Mouse (Mus musculus) neural tube, embryonic 14.5 days (tissue): ENCODE measurements at regions not wholly inside any gene's neighbourhood (a gene's known extent, or its start where the extent isn't known, plus 50 kb on each side); places are given as distances from the start of the nearest gene placed in this dataset.

Experiments used
- ATAC-seq: fragments of 200-750 bp; cut with Nextera tagmentation; 2 replicates; pipeline ENCODE4 v1.8.0; 2017; ENCODE audit warnings: low read depth, mild to moderate bottlenecking, moderate TSS enrichment, moderate library complexity
- H3K27ac ChIP-seq: fragments of 300-500 bp; sonication (generic); 2 replicates; pipeline ENCODE4 v1.5.1; 2014; ENCODE audit warnings: low read depth, mild to moderate bottlenecking, control low read depth, low read length, moderate library complexity, mixed read lengths
- H3K27me3 ChIP-seq: fragments of 300-500 bp; sonication (generic); 2 replicates; pipeline ENCODE4 v1.6.1; 2014; ENCODE audit warnings: low read length; ENCODE audit not compliant: control insufficient read depth, insufficient read depth
- H3K36me3 ChIP-seq: fragments of 300-500 bp; sonication (generic); 2 replicates; pipeline ENCODE4 v1.6.1; 2014; ENCODE audit warnings: low read length, mixed read lengths; ENCODE audit not compliant: control insufficient read depth, insufficient read depth
- H3K4me1 ChIP-seq: fragments of 300-500 bp; sonication (generic); 2 replicates; pipeline ENCODE4 v1.6.1; 2014; ENCODE audit warnings: low read length; ENCODE audit not compliant: control insufficient read depth, insufficient read depth
- H3K4me2 ChIP-seq: fragments of 300-500 bp; sonication (generic); 2 replicates; pipeline ENCODE4 v1.6.1; 2014; ENCODE audit warnings: mild to moderate bottlenecking, low read depth, low read length, control low read depth
- H3K4me3 ChIP-seq: fragments of 300-500 bp; sonication (generic); 2 replicates; pipeline ENCODE4 v1.5.1; 2014; ENCODE audit warnings: low read depth, low read length, control low read depth, mixed read lengths
- H3K9ac ChIP-seq: fragments of 300-500 bp; sonication (generic); replicated peaks from 2 replicates; pipeline ENCODE4 v1.6.1; 2014; ENCODE audit warnings: low read depth, mild to moderate bottlenecking, control low read depth, low read length, mixed read lengths
- H3K9me3 ChIP-seq: fragments of 300-500 bp; sonication (generic); 2 replicates; pipeline ENCODE4 v1.6.1; 2016; ENCODE audit warnings: low read length; ENCODE audit not compliant: control insufficient read depth
- WGBS: fragments of 180-500 bp; shearing (Covaris S2); extraction: QIAGEN DNeasy Blood & Tissue Kit; methylation state at CpG from one replicate; pipeline ENCODE4 v1.1.7; 2014; 5-methylcytosine and 5-hydroxymethylcytosine counted together

DNA sequence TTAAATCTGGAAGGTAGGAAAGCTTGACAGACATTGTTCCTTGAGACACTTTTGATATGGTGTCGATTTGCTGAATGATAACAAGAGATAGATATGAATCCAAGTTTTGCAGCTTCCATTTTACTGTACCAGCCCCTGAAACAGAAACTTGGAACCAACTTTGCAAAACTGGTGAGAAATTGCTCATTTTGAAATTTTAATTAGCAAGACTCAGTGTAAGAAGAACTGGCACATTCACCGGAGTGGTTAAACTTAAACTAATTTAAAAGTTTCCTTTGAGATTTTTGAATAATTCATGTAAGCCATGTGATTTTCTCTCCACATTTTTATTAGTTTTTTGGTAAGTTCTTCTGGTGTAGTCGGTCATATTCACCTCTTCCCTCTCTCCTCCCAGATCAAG, 85.3 kb downstream of the Slitrk1 start:
- Histone ChIP-seq H3K27me3 (no peaks in the 10 kb centered on the region), H3K36me3 (no peaks in the 10 kb centered on the region), H3K9ac (no peak overlapping the region), H3K27ac (no peak overlapping the region), H3K9me3 (no peaks in the 10 kb centered on the region), H3K4me3 (no peak overlapping the region), H3K4me2 (no peak overlapping the region), H3K4me1 (no peaks in the 10 kb centered on the region)
- WGBS: 92% methylated on average over 3 of the region's 3 CpGs
- no peak for ATAC-seq

DNA sequence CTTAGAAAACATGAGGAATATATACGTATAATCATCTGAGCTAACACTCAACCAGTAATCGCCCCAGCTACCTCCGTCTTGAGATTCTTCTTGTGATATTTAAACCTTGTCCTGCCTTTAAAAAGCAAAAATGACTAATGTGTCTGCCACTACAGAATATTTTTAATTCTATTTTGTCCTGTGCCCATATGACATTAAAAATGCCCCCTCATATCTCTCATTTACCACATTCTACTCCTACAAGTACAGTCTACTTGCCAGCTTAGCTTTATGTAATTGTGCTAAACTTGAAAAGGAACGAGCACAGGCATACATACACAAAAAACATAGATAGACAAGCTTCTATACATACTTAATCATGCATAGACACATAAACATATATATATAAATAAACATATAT, 92.4 kb downstream of the Slitrk1 start:
- Histone ChIP-seq H3K9me3 (no peaks in the 10 kb centered on the region), H3K27me3 (no peaks in the 10 kb centered on the region), H3K9ac (no peak overlapping the region), H3K4me3 (no peak overlapping the region), H3K4me2 (no peak overlapping the region), H3K27ac (no peak overlapping the region), H3K4me1 (no peaks in the 10 kb centered on the region), H3K36me3 (no peaks in the 10 kb centered on the region)
- ATAC-seq: no peak
- WGBS: 90% methylated on average over 4 of the region's 4 CpGs

DNA sequence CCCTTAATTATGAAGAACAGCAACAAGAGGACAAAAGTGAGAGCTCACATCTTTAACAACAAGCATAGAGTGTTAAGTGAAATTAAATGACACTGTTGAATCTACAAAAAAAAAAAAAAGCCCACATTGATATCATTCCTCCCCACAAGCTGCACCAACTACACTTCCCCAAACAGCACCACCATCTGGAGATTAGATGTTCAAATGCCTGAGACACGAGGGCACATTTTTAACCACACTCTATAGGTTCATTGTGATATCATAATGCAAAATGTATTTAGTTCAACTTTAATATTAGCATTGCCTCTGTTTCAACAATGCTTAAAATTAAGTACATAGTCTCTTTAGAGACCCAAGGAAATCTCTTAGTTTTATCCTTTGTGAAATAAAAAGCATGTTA, 94.6 kb downstream of the Slitrk1 start:
- 56% methylated on average over 1 of the region's 1 CpGs for WGBS
- ATAC-seq: no peak
- H3K4me1 ChIP-seq: no peaks in the 10 kb centered on the region
- H3K27me3 ChIP-seq: no peaks in the 10 kb centered on the region
- H3K4me2 ChIP-seq: no peak overlapping the region
- no peak overlapping the region for H3K27ac ChIP-seq
- H3K4me3 ChIP-seq: no peak overlapping the region
- no peaks in the 10 kb centered on the region for H3K36me3 ChIP-seq
- H3K9ac ChIP-seq: no peak overlapping the region
- H3K9me3 ChIP-seq: no peaks in the 10 kb centered on the region

DNA sequence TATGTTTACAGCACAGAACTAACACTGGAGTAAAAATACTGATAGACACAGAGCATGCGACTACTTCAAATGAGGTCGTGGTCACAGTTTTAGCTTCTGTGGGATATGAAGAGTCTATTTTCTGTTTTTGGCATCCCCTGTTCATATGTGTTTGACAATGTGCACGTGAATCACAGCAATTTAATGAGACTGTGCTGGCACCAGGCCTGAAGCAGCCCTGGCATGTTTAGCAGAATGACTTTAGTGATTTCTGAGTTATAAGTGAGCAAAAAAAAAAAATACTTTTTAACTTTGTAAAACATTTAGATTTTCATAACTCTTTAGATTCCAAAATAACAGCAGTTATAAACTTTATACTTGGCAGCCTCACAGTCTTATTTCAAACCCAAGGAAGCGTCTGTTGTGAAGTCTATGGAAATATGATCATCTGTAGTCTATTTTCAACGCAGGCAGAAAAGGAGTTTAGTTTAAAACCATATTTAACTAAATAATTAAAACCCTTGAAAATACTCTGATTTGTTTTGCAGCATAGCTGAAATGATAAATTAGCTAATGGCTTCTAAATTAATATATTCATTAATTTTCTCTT, 108.5 kb downstream of the Slitrk1 start:
- H3K9ac ChIP-seq: no peak overlapping the region
- ATAC-seq: no peak

DNA sequence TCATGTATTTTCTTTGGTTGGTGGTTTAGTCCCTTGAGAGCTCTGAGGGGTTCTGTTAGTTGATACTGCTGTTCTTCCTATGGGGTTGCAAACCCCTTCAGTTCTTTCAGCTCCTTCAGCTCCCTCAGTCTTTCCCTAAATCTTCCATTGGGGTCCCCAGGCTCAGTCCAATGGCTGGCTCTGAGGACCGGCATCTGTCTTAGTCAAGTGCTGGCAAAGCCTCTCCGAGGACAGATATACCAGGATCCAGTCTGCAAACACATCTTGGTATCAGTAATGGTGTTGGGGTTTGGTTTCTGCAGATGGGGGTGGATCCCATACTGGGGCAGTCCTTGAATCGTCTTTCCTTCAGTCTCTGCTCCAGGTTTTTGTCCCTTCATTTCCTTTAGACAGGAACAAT, 115.1 kb downstream of the Slitrk1 start:
- Histone ChIP-seq H3K9ac (no peak overlapping the region), H3K4me1 (no peaks in the 10 kb centered on the region), H3K9me3 (no peaks in the 10 kb centered on the region), H3K36me3 (no peaks in the 10 kb centered on the region), H3K4me3 (no peak overlapping the region), H3K27ac (no peak overlapping the region), H3K4me2 (no peak overlapping the region), H3K27me3 (no peaks in the 10 kb centered on the region)
- ATAC-seq: no peak
- 86% methylated on average over 3 of the region's 3 CpGs for WGBS

More for the DNA sequence above, 108.5 kb downstream of the Slitrk1 start:
- H3K4me2 ChIP-seq: no peak overlapping the region
- no peak overlapping the region for H3K27ac ChIP-seq
- 81% methylated on average over 5 of the region's 5 CpGs for WGBS
- H3K9me3 ChIP-seq: no peaks in the 10 kb centered on the region
- no peaks in the 10 kb centered on the region for H3K27me3 ChIP-seq
- no peaks in the 10 kb centered on the region for H3K4me1 ChIP-seq
- H3K4me3 ChIP-seq: no peak overlapping the region
- H3K36me3 ChIP-seq: no peaks in the 10 kb centered on the region

DNA sequence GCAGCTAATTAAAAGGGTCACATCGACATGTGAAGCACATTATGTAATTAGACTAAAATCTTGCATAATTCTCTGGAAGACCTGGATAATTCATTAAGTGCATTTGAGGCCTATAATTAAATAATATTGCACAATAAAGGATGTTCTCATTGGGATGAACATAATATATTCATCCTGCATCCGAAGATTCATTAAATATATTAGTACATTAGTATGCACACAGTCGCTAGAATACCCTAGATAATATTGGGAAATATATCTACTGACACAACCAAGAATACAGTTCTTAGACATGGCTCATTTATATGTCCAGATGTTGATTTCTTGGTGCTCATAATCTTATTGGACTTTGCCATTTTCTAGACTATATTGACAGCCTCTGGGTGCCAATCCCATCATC, 121.5 kb downstream of the Slitrk1 start:
- H3K4me1 ChIP-seq: no peaks in the 10 kb centered on the region
- no peak overlapping the region for H3K4me2 ChIP-seq
- H3K9me3 ChIP-seq: no peaks in the 10 kb centered on the region
- no peak overlapping the region for H3K27ac ChIP-seq
- no peaks in the 10 kb centered on the region for H3K27me3 ChIP-seq
- 59% methylated on average over 3 of the region's 3 CpGs for WGBS
- no peaks in the 10 kb centered on the region for H3K36me3 ChIP-seq
- H3K4me3 ChIP-seq: no peak overlapping the region
- H3K9ac ChIP-seq: no peak overlapping the region
- ATAC-seq: peak; percentile 54; the same call in 1 of the 2 replicates

DNA sequence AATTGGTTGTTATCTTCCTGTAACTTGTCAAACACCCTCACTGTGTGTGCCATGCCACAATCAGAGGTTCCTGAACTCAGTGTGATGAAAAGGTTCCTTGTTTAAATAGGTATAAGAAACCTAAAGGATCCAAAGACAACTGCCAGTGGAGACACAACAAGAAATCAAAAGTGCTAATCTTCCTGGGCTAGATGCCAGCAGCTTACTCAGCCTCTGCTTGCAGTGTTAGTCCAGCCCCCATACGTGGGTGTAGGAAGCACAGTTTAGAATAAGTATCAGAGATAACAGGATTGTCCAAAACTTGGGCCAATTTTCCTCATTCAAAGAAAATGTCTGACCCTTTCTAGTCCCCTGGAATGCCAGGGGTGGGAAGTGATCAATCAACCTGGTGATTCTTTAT, 122.7 kb downstream of the Slitrk1 start:
- WGBS: 56% methylated on average over 1 of the region's 1 CpGs
- no peaks in the 10 kb centered on the region for H3K27me3 ChIP-seq
- H3K27ac ChIP-seq: no peak overlapping the region
- no peaks in the 10 kb centered on the region for H3K4me1 ChIP-seq
- no peaks in the 10 kb centered on the region for H3K9me3 ChIP-seq
- H3K9ac ChIP-seq: no peak overlapping the region
- H3K4me3 ChIP-seq: no peak overlapping the region
- H3K4me2 ChIP-seq: no peak overlapping the region
- no peaks in the 10 kb centered on the region for H3K36me3 ChIP-seq
- no peak for ATAC-seq

DNA sequence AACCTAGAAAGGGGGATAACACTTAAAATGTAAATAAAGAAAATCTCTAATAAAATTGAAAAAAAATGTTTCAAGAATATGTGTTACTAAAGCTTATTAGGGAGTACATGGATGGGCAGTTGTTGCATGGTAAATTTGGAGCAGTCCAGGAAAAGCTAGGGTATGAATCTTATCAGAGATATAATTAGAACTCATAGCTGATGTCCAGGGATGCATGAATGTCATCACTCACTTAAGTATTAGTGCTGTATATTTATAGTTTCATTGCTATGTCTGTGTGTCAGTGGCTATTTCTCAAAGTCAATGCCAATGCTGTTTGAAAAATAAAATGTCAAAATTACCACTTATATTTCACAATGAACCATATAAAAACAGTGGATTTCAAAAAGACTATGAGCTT, 165.2 kb downstream of the Slitrk1 start:
- no peaks in the 10 kb centered on the region for H3K27me3 ChIP-seq
- no peak overlapping the region for H3K4me2 ChIP-seq
- no peak overlapping the region for H3K9ac ChIP-seq
- H3K27ac ChIP-seq: no peak overlapping the region
- H3K4me1 ChIP-seq: no peaks in the 10 kb centered on the region
- no peak for ATAC-seq
- no peaks in the 10 kb centered on the region for H3K9me3 ChIP-seq
- no peak overlapping the region for H3K4me3 ChIP-seq
- no peaks in the 10 kb centered on the region for H3K36me3 ChIP-seq

DNA sequence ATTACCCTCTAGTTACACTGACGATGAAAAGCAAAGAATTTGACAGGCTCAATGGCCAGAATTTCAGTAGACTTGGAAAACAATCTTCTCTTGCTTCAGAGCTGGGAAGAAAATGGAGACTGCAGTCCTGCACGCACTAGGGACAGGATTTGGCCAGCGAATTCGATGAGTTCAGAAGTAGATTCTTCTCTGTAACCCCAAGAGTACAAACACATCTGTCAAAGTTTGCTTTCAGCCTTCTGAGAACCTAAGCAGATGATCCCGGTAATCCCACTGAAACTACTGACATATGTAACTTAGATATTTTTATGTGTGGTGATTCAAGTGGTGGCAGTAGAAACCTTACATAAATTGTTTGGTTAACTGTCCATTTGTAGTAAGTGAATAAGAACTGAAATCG, 202.1 kb downstream of the Slitrk1 start:
- ATAC-seq: no peak
- Histone ChIP-seq H3K9me3 (no peaks in the 10 kb centered on the region), H3K4me1 (no peaks in the 10 kb centered on the region), H3K4me2 (no peak overlapping the region), H3K9ac (no peak overlapping the region), H3K27me3 (no peaks in the 10 kb centered on the region), H3K27ac (no peak overlapping the region), H3K36me3 (no peaks in the 10 kb centered on the region), H3K4me3 (no peak overlapping the region)
- 90% methylated on average over 6 of the region's 6 CpGs for WGBS
